Mouse (Mus musculus) kidney, postnatal 0 days (tissue): ENCODE results near the gene Shank1. TPM values are rescaled to one million over a fixed set of nuclear protein-coding genes. Genes with fewer than 3 reads are reported as not detected.

ENCODE experiments used
- ATAC-seq: fragments of 200-750 bp; cut with Nextera tagmentation; replicated peaks from 2 replicates; pipeline ENCODE4 v1.8.0; 2017; ENCODE audit warnings: low read depth, moderate number of reproducible peaks, moderate TSS enrichment, moderate library complexity; ENCODE audit not compliant: low FRiP score
- DNase-seq: peaks from one replicate; pipeline ENCODE4 v3.0.0-alpha.2; 2016; ENCODE audit warnings: low spot score
- H3K27ac ChIP-seq: fragments of 300-500 bp; sonication (generic); 2 replicates; pipeline ENCODE4 v1.5.1; 2014; ENCODE audit warnings: mild to moderate bottlenecking
- H3K27me3 ChIP-seq: fragments of 300-500 bp; sonication (generic); 2 replicates; pipeline ENCODE4 v1.6.1; 2014; ENCODE audit warnings: low read length, mixed read lengths; ENCODE audit not compliant: insufficient read depth
- H3K36me3 ChIP-seq: fragments of 300-500 bp; sonication (generic); 2 replicates; pipeline ENCODE4 v1.6.1; 2014; ENCODE audit warnings: low read length, mixed read lengths; ENCODE audit not compliant: insufficient read depth
- H3K4me1 ChIP-seq: fragments of 300-500 bp; sonication (generic); replicated peaks from 2 replicates; pipeline ENCODE4 v1.6.1; 2014; ENCODE audit warnings: antibody characterized with exemption, low read length, mixed read lengths; ENCODE audit not compliant: insufficient read depth
- H3K4me2 ChIP-seq: fragments of 300-500 bp; sonication (generic); 2 replicates; pipeline ENCODE4 v1.6.1; 2014; ENCODE audit warnings: mild to moderate bottlenecking, low read length, moderate library complexity, mixed read lengths
- H3K4me3 ChIP-seq: fragments of 300-500 bp; sonication (generic); replicated peaks from 2 replicates; pipeline ENCODE4 v1.5.1; 2014; ENCODE audit warnings: low read depth, low read length
- H3K9ac ChIP-seq: fragments of 300-500 bp; sonication (generic); 2 replicates; pipeline ENCODE4 v1.6.1; 2014; ENCODE audit warnings: low read depth, low read length
- H3K9me3 ChIP-seq: fragments of 300-500 bp; sonication (generic); replicated peaks from 2 replicates; pipeline ENCODE4 v1.6.1; 2016; ENCODE audit warnings: low read length, inconsistent platforms, mixed read lengths
- CTCF ChIP-seq: IDR thresholded peaks from 2 replicates; pipeline ENCODE4 v1.5.1; 2016; ENCODE audit warnings: antibody characterized with exemption, low read depth, mild to moderate bottlenecking, moderate library complexity
- WGBS: fragments of 180-500 bp; shearing (Covaris S2); extraction: QIAGEN DNeasy Blood & Tissue Kit; methylation state at CpG from one replicate; pipeline ENCODE4 v1.1.7; 2014; 5-methylcytosine and 5-hydroxymethylcytosine counted together
- polyA plus RNA-seq: library from polyadenylated mRNA; unstranded; fragments of >200 nt; fragmentation: Nextera tagmentation; extraction: Ambion mirVana; gene quantifications from 2 replicates; pipeline ENCODE4 v1.2.1, GENCODE M21; 2015

Gene Shank1
- polyA plus RNA-seq, 1 experiment from 2014 or later = 0.68 TPM

DNA sequence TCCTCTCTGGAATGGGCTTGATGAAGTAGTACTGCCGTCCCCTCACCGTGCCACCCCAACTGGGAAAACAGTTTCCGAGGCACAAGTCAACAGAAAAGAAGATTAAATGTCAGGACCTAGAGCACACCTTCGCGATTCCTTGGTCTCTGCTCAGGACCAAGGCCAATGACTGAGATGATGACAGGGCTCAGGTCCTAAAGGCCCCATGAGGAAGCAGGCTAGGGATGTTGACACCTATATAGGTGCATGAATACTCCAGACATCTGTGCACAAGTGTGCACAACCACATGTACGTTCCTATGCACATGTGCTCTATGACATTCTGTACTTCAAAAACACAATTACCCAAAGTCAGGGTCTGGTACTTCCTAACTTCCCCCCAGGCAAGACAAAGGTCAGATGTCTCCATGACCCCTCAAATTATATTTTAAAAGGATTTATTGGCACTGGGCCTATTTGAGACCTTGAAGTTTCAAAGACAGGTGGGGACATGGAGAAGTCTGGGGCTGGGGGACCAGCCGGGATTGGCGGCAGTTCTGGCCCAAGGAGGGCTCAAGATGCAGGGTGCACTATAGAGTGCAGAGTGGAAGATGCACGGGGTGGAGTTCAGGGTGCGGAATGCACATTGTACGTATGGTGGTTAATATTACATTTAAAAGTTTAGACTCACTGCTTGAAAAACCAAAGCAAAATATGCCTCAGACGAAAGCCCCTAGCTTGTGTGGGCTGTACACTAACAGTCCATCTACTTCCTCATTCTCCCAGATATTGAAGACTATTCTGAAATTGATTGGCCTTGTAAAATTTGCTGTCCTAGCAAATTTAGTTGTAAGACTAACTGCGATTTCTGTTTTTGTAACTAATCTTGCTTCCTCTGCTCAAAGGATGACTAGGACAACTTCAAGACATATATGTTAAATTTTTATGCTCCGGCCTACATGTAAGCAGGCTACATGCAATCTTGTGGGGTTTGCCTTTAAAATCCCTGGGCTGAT is 6.4 kb upstream of the Shank1 start:
- no peaks in the 10 kb centered on the region for H3K27me3 ChIP-seq
- H3K4me3 ChIP-seq = peak overlapping the region; percentile 63
- H3K9me3 ChIP-seq = no peaks in the 10 kb centered on the region
- ATAC-seq (no peak), DNase-seq (peak; percentile 14)
- 81% methylated on average over 14 of the region's 14 CpGs for WGBS
- peak overlapping the region; percentile 91 for H3K4me2 ChIP-seq
- H3K27ac ChIP-seq = peak overlapping the region; percentile 94
- H3K36me3 ChIP-seq = no peaks in the 10 kb centered on the region
- H3K9ac ChIP-seq = peak overlapping the region; percentile 94
- H3K4me1 ChIP-seq = peaks cover 6% of the 10 kb centered on the region; the same call in 1 of the 2 replicates
- no peak for TF ChIP-seq CTCF

GRCm38 (mm10) chr7:44304463-44304774 is 5.6 kb upstream of the Shank1 start:
- Histone ChIP-seq H3K4me3 (peak overlapping the region; percentile 63), H3K9me3 (no peaks in the 10 kb centered on the region), H3K9ac (peak overlapping the region; percentile 94), H3K27ac (peak overlapping the region; percentile 94), H3K4me1 (peaks cover 6% of the 10 kb centered on the region; the same call in 1 of the 2 replicates), H3K36me3 (no peaks in the 10 kb centered on the region), H3K4me2 (peak overlapping the region; percentile 91), H3K27me3 (no peaks in the 10 kb centered on the region)
- ATAC-seq = no peak
- no peak for DNase-seq
- under 1% methylated on average over 25 of the region's 25 CpGs for WGBS
- TF ChIP-seq CTCF = no peak

DNA sequence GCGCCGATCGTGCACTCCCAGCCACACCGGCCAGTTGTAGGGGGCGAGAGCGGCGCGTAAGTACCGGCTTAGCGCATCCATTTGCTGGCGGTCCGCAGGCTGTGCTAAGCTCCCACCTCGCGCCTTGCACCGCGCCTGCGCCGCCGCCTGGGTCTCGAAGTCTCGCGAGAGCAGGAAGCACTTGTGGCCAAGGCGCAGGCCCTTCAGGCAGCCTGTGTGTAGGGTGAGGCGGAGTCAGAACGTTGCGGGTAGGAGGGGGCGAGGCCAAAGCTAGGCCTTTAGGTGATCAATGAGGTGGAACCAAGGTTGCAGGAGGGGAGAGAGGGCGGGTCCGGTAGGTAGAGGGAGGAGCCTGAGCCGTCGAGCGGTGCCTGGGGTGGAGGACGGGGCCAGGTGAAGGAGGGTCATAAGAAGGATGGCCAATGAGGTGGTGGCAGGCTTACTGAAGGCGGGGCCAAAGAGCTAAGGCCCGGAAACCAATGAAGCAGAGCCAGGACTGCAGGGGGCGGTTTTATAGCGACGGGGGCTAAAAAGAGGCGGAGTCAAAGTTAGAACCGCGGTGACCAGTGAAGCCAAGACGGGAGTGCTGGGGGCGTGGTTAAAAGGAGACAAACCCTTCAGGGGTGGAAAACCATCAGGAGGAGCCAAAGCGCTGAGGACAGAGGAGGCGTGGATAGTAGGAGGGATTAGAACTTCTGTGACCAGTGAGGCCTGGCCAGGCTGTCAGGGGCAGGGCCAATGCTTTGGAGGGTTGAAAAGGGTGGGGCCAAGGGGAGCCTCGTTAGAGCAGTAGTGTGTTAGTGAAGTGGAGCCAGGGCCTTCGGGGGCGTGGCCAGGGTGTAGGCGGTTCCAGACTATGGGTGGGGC is 5.0 kb upstream of the Shank1 start:
- Histone ChIP-seq H3K36me3 (no peaks in the 10 kb centered on the region), H3K4me3 (peak overlapping the region; percentile 63), H3K4me1 (peaks cover 6% of the 10 kb centered on the region; the same call in 1 of the 2 replicates), H3K4me2 (peak overlapping the region; percentile 91), H3K9me3 (no peaks in the 10 kb centered on the region), H3K9ac (peak overlapping the region; percentile 94), H3K27me3 (no peaks in the 10 kb centered on the region), H3K27ac (peak overlapping the region; percentile 94)
- ATAC-seq = peak; percentile 96
- peak; percentile 100 for DNase-seq
- TF ChIP-seq CTCF = peak; percentile 40
- under 1% methylated on average over 49 of the region's 49 CpGs for WGBS

DNA sequence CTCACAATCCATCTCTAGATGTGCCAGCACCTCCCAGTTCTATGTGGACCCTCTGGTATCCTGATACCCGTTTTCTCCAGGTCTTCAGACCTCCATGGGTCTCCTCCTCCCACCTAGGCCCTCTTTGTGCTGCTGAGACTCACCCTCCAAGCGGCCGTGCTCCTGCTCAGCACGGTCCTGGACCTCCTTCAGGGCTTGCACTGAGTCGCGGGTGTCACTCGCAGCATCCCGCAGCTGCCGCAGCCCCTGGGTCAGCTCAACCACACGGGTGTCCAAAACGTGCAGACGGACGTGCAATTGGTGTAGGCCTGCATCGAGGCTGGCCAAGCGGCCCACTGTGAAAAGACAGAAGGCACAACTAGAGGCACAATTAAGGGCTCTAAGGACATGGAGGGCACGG is 4.4 kb upstream of the Shank1 start:
- Histone ChIP-seq H3K4me2 (peak overlapping the region; percentile 91), H3K9me3 (no peaks in the 10 kb centered on the region), H3K4me3 (peak overlapping the region; percentile 14; the same call in 1 of the 2 replicates), H3K27ac (no peak overlapping the region; the same call in 1 of the 2 replicates), H3K9ac (no peak overlapping the region), H3K4me1 (peaks cover 10% of the 10 kb centered on the region), H3K27me3 (no peaks in the 10 kb centered on the region), H3K36me3 (no peaks in the 10 kb centered on the region)
- no peak for TF ChIP-seq CTCF
- DNase-seq (no peak), ATAC-seq (no peak)
- 8% methylated on average over 16 of the region's 16 CpGs for WGBS

GRCm38 (mm10) chr7:44306516-44307240 is 3.4 kb upstream of the Shank1 start, which contains the start of gene Clec11a:
Gene Clec11a, minus strand, starts transcription at chr7:44306902.
- Histone ChIP-seq H3K27me3 (0 out of 2 replicates have a peak, but pooled peaks cover 3% of the 10 kb centered on the region), H3K9ac (0 out of 2 replicates have a peak within 1 kb of the TSS, but pooled peaks have one; percentile 13), H3K9me3 (no peaks in the 10 kb centered on the region), H3K4me1 (peaks cover 20% of the 10 kb centered on the region), H3K36me3 (no peaks in the 10 kb centered on the region), H3K4me3 (peak within 1 kb of the TSS; percentile 14; the same call in 1 of the 2 replicates), H3K4me2 (peak within 1 kb of the TSS; percentile 91), H3K27ac (no peak within 1 kb of the TSS; the same call in 1 of the 2 replicates)
- ATAC-seq = no peak
- 50% methylated on average over 6 of the region's 6 CpGs for WGBS
- TF ChIP-seq CTCF = no peak
- DNase-seq = no peak
